Mouse (Mus musculus) CH12.LX (cell line): Measurements from ENCODE around the gene Serpina1f.

Source experiments
- CTCF ChIP-seq, 2 experiments: IDR thresholded peaks in 1 of 2; conservative IDR thresholded peaks in 1 of 2; 2 replicates each; pipeline ENCODE4 v1.5.1; 2011 to 2012; ENCODE audit warnings: low read depth in 2 of 2, low read length in 2 of 2, improper control_type of control experiment in 1 of 2, inconsistent platforms in 1 of 2, mild to moderate bottlenecking in 1 of 2, moderate library complexity in 1 of 2
- NRF1 ChIP-seq: IDR thresholded peaks from 2 replicates; pipeline ENCODE4 v1.6.1; 2014; ENCODE audit warnings: low read depth, mild to moderate bottlenecking, inconsistent platforms, low read length, improper control_type of control experiment, moderate library complexity
- POLR2A ChIP-seq: IDR thresholded peaks from 2 replicates; pipeline ENCODE4 v1.6.1; 2011; ENCODE audit warnings: low read depth, mild to moderate bottlenecking, improper control_type of control experiment, low read length
- RCOR1 ChIP-seq: conservative IDR thresholded peaks from 2 replicates; pipeline ENCODE4 v1.6.1; 2012; ENCODE audit warnings: low read depth, mild to moderate bottlenecking, inconsistent platforms, low read length, improper control_type of control experiment
- USF1 ChIP-seq: IDR thresholded peaks from 2 replicates; pipeline ENCODE4 v1.6.1; 2014; ENCODE audit warnings: low read depth, mild to moderate bottlenecking, inconsistent platforms, low read length, improper control_type of control experiment
- ZMIZ1 ChIP-seq: IDR thresholded peaks from 2 replicates; pipeline ENCODE4 v1.6.1; 2012; ENCODE audit warnings: low read depth, mild to moderate bottlenecking, inconsistent platforms, low read length, improper control_type of control experiment

DNA sequence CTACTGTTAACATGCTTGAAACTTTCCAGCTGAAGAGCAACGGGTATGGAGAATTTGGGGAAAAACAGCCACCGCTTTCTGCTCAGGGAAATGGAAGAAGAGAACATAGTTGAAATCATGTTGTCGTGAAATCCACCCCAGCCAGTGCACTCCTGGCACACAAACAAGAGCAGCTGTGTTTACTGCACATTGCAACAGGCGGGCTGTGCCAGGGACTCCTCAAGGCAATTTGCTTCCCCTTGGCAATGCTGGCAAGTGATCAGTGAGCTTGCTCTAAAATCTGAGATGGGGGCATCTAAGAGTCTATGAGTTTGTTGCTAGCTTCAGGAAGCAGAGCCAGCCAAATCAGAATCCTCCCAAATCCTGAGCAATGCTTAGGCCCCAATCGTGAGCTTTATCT is 25.0 kb downstream of the Serpina1f start:
- TF ChIP-seq CTCF (conservative IDR thresholded peaks at IDR 0.05 in 1 of 2, IDR thresholded peaks at IDR 0.05 in 1 of 2; ENCODE audit: low read depth in 2 of 2, low read length in 2 of 2): no peak
- TF ChIP-seq POLR2A: no peak
- TF ChIP-seq USF1: no peak
- TF ChIP-seq NRF1: no peak
- TF ChIP-seq ZMIZ1: no peak
- no peak for TF ChIP-seq RCOR1
